Mouse (Mus musculus) G1E (cell line): ENCODE results near the gene Usp36. TPM values are rescaled to one million over a fixed set of nuclear protein-coding genes. Genes with fewer than 3 reads are reported as not detected.
"Not testable (repeated sequence)": the region's sequence is repeated elsewhere in the genome, so short reads cannot be mapped to it uniquely, and the experiment has no call there.

ENCODE experiments used
- ATAC-seq: 2 replicates; pipeline ENCODE4 v1.8.0; 2016; ENCODE audit warnings: mild to moderate bottlenecking; ENCODE audit not compliant: insufficient number of reproducible peaks, poor library complexity, low FRiP score, severe bottlenecking; ENCODE audit errors: extremely low read depth
- DNase-seq: peaks from one replicate; pipeline ENCODE4 v3.0.0; 2012; ENCODE audit warnings: low spot score
- H3K27me3 ChIP-seq: 2 replicates; pipeline ENCODE4 v1.6.1; 2012; ENCODE audit warnings: mild to moderate bottlenecking, low read length, inconsistent platforms; ENCODE audit not compliant: insufficient read depth
- H3K36me3 ChIP-seq: replicated peaks from 2 replicates; pipeline ENCODE3; 2012; ENCODE audit warnings: mild to moderate bottlenecking, inconsistent platforms
- H3K4me1 ChIP-seq: 2 replicates; pipeline ENCODE4 v1.6.1; 2012; ENCODE audit warnings: low read depth, low read length, inconsistent platforms, mixed read lengths; ENCODE audit not compliant: insufficient read depth
- H3K4me3 ChIP-seq: 2 replicates; pipeline ENCODE4 v1.5.1; 2012; ENCODE audit warnings: low read depth, mild to moderate bottlenecking, inconsistent platforms, low read length, moderate library complexity, mixed read lengths
- H3K9me3 ChIP-seq: replicated peaks from 2 replicates; pipeline ENCODE4 v1.6.1; 2012; ENCODE audit warnings: inconsistent platforms
- CTCF ChIP-seq: IDR thresholded peaks from 2 replicates; pipeline ENCODE4 v1.5.1; 2012; ENCODE audit warnings: low read depth, low read length, inconsistent platforms, mixed read lengths
- GATA1 ChIP-seq: IDR thresholded peaks from 2 replicates; pipeline ENCODE4 v1.6.1; 2012; ENCODE audit warnings: borderline replicate concordance, low read length, inconsistent platforms, mixed read lengths
- GATA2 ChIP-seq: IDR thresholded peaks from 2 replicates; pipeline ENCODE4 v1.6.1; 2012; ENCODE audit warnings: low read depth, low read length, inconsistent platforms, borderline replicate concordance
- POLR2AphosphoS5 ChIP-seq: IDR thresholded peaks from 2 replicates; pipeline ENCODE4 v1.6.1; 2012; ENCODE audit warnings: low read depth, low read length, inconsistent platforms; ENCODE audit not compliant: insufficient replicate concordance
- TAL1 ChIP-seq: conservative IDR thresholded peaks from 2 replicates; pipeline ENCODE4 v1.6.1; 2012; ENCODE audit warnings: low read depth, low read length, inconsistent platforms, mixed read lengths
- polyA plus RNA-seq: library from polyadenylated mRNA; stranded (reverse); fragments of >175 nt; gene quantifications from 2 replicates; pipeline ENCODE4 v1.2.3, GENCODE M21; 2012
- total RNA-seq, 2 experiments: library from RNA; stranded (forward) in 1 of 2; stranded (reverse) in 1 of 2; fragments of 200-1000 nt in 1 of 2; fragments of >200 nt in 1 of 2; fragmentation: Nextera tagmentation in 1 of 2; gene quantifications; 2 replicates each; pipeline ENCODE4 v1.2.3; 2014 to 2017

Gene Usp36
- total and polyA plus RNA-seq, 3 experiments: 8.0 to 60.6 (median 27.1) TPM

DNA sequence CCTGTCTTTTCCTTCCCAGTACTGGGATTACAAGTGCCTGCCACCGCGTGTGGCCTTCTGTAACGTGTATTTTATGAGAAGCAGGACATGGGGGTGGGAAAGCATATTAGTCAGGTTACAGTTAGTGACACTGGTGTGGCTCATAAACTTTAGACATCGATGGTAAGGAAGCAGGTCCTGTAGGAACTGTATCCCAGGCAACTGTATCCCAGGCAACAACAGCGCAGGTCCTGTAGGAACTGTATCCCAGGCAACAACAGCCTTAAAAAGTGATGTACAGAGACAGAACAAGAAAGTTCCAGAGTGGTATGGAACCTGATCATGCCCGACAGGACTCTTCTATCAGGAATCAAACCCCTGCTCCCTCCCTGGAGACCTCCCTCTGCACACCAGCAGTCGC is 31.5 kb upstream of the Usp36 start:
- H3K36me3 ChIP-seq: no peaks in the 10 kb centered on the region
- H3K4me1 ChIP-seq: no peaks in the 10 kb centered on the region
- no peak overlapping the region for H3K4me3 ChIP-seq
- no peak for ATAC-seq
- no peak for DNase-seq
- no peaks in the 10 kb centered on the region for H3K9me3 ChIP-seq
- TF ChIP-seq TAL1 (no peak), GATA2 (no peak), CTCF (no peak), POLR2AphosphoS5 (no peak), GATA1 (no peak)
- peaks cover 11% of the 10 kb centered on the region for H3K27me3 ChIP-seq

DNA sequence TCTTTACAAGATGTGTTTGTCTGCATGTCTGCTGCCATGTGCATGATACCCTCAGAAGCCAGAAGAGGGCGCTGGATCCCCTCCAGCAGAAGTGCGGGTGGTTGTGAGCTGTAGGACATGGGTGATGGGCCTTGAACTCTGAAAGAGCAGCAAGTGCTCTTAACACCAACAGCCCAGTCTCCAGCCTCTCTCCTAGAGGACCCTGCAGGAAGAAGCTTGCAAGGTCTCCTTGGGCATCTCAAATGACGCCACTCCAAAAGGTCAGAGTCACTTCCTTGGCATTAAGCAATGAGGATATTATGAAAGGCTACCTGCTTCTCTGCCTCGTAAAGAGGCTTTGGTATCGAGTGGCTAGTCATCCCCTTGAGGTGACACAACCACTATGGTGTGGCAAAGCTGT is 28.6 kb upstream of the Usp36 start:
- Histone ChIP-seq H3K27me3 (peaks cover 16% of the 10 kb centered on the region), H3K36me3 (no peaks in the 10 kb centered on the region), H3K4me1 (no peaks in the 10 kb centered on the region), H3K4me3 (no peak overlapping the region), H3K9me3 (no peaks in the 10 kb centered on the region)
- ATAC-seq (no peak), DNase-seq (no peak)
- TF ChIP-seq GATA2: no peak
- TF ChIP-seq CTCF: no peak; the same call in 1 of the 2 replicates
- TF ChIP-seq GATA1: no peak
- no peak for TF ChIP-seq POLR2AphosphoS5
- no peak for TF ChIP-seq TAL1

DNA sequence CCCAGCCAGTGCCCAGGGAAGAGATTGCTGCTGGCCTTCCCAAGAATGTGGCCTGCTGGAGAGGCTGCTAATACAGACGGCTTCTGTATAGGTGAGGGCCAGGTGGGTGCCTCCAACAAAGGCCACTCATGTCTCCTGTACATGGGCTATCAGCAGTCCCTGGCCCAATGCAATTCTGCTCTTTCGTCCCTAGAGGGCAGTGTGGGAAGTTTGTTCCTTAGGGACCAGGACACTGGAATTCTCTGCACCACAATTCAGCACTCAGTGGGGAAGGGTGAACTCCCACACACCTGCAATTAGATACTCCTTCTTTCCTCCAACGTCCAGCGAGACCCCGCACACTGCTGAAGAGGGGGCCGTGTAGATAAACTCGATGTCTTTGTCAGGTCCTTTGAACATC is 27.1 kb upstream of the Usp36 start:
- Histone ChIP-seq H3K36me3 (no peaks in the 10 kb centered on the region), H3K27me3 (peaks cover 13% of the 10 kb centered on the region), H3K4me1 (no peaks in the 10 kb centered on the region), H3K9me3 (no peaks in the 10 kb centered on the region), H3K4me3 (no peak overlapping the region)
- peak; percentile 98 for TF ChIP-seq CTCF
- TF ChIP-seq POLR2AphosphoS5: no peak
- ATAC-seq (peak; percentile 34; the same call in 1 of the 2 replicates), DNase-seq (peak; percentile 30)

DNA sequence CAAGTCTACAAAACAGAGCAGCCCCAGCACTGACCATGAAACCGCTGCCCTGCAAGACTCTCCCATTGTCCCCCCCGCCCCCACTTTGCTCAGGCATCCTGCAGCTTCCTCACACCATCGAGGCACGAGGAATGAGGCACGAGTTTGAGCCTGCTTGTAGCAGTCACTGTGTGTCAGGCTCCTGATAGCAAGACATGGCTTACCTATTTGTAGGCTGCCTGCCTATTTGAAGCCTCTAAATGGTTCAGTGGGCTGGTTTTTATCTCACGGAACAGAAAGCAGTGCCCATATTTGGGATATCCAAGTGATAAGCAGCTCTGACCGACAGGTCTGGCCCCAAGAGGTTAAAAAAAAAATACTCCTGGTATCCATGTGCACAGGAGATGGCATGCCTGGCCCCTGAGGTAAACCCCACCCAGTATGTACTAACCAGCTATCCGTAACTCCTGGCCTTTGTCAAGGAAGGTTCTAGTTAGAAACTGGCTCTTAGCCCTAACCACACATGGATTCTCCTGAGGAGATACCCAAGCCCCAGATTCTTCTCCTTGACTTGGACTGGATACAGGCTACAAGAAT is 26.3 kb upstream of the Usp36 start:
- ATAC-seq: no peak
- no peaks in the 10 kb centered on the region for H3K9me3 ChIP-seq
- TF ChIP-seq GATA1 (no peak), TAL1 (no peak), CTCF (no peak), POLR2AphosphoS5 (no peak), GATA2 (no peak)
- H3K36me3 ChIP-seq: no peaks in the 10 kb centered on the region
- no peak overlapping the region for H3K4me3 ChIP-seq
- no peak for DNase-seq
- peaks cover 11% of the 10 kb centered on the region for H3K27me3 ChIP-seq
- no peaks in the 10 kb centered on the region for H3K4me1 ChIP-seq

DNA sequence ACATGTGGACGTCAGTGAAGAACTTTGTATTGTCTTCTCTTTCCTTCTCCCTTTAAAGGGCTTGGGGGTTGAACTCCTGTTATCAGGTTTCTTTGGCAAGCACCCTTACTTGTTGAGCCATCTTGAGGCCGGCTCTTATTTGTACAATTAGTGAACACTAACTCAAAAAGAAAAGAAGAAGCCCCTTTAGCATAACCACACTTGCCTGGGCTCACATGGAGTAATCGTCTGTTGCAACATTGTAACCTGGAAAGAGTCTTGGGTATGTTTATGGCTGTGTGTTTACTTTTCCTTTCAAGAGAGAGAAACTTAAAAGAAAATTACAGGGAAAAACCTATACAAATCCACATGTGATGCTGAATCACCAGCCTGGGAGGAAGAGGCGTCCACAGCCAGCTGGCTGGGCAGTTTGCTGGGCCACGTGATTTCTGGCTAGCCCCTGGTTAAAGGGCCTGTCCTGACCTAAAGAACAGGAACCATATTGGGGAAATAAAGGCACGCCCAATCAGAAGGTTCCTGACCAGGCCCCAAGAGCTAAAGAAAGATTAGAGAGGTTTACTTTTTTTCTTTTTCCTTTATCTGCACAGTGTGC is 22.2 kb upstream of the Usp36 start:
- no peak for TF ChIP-seq TAL1
- TF ChIP-seq CTCF: no peak
- TF ChIP-seq GATA1: no peak
- TF ChIP-seq GATA2: no peak
- no peak for TF ChIP-seq POLR2AphosphoS5
- no peak for DNase-seq
- H3K4me1 ChIP-seq: no peaks in the 10 kb centered on the region
- no peaks in the 10 kb centered on the region for H3K9me3 ChIP-seq
- no peaks in the 10 kb centered on the region for H3K36me3 ChIP-seq
- no peak overlapping the region for H3K4me3 ChIP-seq
- no peak for ATAC-seq
- peaks cover 12% of the 10 kb centered on the region for H3K27me3 ChIP-seq

DNA sequence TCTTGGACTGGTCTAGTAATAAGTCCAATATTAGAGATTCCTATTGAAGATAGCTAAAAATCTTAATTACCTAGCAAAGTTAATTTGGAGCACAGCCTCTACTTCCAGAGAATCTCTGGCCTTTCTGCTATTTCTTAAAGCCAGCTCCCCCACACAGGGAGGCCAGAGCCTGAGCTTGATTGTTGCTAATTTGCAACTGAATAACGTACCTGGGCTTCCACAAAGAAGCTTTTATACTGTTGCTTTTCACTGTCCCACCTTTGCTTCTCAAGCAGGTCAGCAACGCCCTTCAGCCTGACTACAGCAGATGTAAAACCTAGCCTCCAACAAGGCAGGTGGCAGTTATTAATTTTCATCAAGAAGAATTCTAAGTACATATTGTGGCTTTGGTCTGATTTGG is 17.9 kb upstream of the Usp36 start:
- ATAC-seq, H3K4me1 ChIP-seq, H3K9me3 ChIP-seq, H3K4me3 ChIP-seq, H3K36me3 ChIP-seq, DNase-seq: not testable (repeated sequence)
- H3K27me3 ChIP-seq: peaks cover 15% of the 10 kb centered on the region

DNA sequence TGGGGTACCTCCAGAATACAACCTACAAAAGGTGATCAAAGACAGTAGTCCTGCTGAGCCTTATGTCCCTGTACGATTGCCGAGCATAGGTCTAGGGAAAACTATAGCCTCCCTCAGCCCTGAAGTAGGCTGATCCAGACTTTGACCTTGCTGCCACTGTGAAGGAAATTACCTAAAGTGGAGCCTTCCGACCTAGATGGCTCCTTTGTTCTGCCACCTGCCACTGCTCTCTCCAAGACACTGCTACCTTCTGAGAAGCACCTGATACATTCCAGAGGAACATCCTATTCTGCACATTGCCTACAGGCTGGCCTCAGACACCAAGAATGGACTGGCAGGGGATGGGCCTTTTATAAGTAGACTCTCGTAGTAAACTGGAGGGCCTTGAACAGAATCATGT is 13.9 kb upstream of the Usp36 start:
- DNase-seq, H3K4me3 ChIP-seq, H3K36me3 ChIP-seq: not testable (repeated sequence)

More for the DNA sequence above, 13.9 kb upstream of the Usp36 start:
- H3K4me1 ChIP-seq, H3K9me3 ChIP-seq, ATAC-seq: not testable (repeated sequence)
- H3K27me3 ChIP-seq: peaks cover 32% of the 10 kb centered on the region
